Mouse (Mus musculus) adrenal gland, postnatal 14 days (tissue): Measurements from ENCODE around the gene Gucy2g. TPM values are rescaled to one million over a fixed set of nuclear protein-coding genes. Genes with fewer than 3 reads are reported as not detected.

Experiments
- DNase-seq: peaks from one replicate; pipeline ENCODE4 v3.0.0; 2021; ENCODE audit warnings: mixed read lengths
- total RNA-seq: library from RNA; stranded (reverse); gene quantifications from 2 replicates; pipeline ENCODE4 v1.2.3, GENCODE M21; 2021

Gucy2g gene
- total RNA-seq, 1 experiment from 2014 or later = not detected

DNA sequence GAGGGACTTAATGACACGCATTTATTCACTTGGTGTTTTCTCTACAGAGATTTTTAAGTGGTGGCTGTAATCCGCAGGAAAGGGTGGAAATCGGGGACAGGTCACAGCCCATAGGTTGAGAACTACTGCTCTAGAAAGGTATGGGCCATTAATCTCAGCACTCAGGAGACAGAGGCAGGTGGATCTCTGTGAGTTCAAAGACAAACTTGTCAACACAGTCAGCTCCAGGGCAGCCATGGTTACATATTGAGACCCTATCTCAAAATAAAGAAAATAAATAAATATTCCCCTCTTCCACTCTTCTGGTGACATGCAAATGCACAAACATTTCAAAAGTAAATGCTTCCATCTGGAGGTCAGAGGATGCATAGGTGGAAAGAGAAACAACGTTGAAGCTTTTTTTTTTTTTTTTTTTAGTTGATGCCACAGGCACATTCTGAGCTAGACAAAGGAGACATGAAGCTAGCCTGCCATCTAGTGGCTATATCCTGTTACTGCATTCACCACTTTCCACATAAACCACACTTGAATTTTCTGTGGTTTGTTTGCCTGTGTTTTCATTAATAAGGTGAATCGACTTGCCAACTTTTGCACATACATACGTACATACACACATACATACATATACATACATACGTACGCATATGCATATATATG, 34.4 kb downstream of the Gucy2g start:
- DNase-seq = peak; percentile 65

GRCm38 (mm10) chr19:55198303-55198702, 42.7 kb downstream of the Gucy2g start:
- peak; percentile 83 for DNase-seq

DNA sequence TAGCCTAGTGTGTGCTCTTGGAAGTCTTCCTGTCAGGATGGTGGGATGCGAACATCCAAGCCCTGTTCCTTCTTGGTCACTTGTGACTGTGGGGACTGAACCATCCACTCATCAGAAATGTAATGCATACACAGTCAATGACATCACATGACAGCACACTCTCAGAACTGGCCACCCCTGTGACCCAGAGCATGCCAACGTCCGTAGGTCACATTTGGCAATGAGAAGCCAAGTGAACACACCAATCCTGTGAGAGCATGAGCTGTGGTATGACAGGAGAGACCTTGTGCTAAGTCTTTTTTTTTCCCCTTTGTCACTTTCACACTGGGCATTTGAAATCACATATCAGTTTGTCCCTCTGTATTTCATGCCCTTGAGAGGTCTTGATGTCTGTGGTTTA, 45.5 kb downstream of the Gucy2g start:
- peak; percentile 68 for DNase-seq

GRCm38 (mm10) chr19:55194520-55195170, 46.4 kb downstream of the Gucy2g start:
- peak; percentile 76 for DNase-seq

GRCm38 (mm10) chr19:55193717-55194394, 47.2 kb downstream of the Gucy2g start:
- no peak for DNase-seq

GRCm38 (mm10) chr19:55192254-55192945, 48.6 kb downstream of the Gucy2g start:
- DNase-seq = peak; percentile 60

DNA sequence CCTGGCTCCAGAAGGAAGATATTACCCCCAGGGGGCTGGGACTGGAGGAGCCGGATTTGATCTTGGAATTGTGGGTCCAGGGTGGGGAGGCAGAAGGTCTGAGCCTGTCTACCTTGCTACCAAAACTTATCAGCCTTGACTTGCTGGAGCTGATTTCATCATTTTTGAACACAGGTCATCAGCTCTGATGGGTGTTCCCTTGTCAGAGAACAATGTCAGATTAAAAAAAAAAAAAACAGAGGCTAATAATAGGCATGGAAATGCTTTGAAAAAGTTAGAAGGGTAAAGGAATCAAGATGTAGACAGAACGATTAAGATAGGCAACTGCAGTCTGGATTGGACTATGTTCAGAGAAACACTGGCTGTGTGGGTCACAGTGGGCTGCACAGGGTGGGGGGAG, 49.4 kb downstream of the Gucy2g start:
- DNase-seq = no peak

- no peak for DNase-seq
These were observed 51.0 kb downstream of the Gucy2g start for GRCm38 (mm10) chr19:55190065-55190464.

DNA sequence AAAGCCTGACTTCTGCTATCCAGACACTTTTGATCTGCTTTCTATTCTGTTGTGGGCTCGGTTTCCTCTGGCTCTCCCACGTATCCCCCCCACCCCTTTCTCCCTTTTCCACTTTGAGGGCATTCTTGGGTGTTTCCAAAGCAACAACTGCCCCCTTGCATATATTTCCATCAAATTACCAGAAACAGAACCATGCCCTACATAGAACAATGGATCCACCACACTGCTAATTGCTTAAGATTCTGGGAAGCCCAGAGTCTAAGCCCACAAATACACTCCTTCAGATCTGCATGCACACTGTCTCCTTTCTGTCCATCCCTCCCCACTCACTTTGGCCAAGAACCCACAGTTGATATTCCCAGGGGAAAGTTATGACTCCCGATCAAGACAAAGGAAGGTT, 55.4 kb downstream of the Gucy2g start:
- DNase-seq = no peak

- no peak for DNase-seq
These were observed 56.0 kb downstream of the Gucy2g start for GRCm38 (mm10) chr19:55185074-55185473.

DNA sequence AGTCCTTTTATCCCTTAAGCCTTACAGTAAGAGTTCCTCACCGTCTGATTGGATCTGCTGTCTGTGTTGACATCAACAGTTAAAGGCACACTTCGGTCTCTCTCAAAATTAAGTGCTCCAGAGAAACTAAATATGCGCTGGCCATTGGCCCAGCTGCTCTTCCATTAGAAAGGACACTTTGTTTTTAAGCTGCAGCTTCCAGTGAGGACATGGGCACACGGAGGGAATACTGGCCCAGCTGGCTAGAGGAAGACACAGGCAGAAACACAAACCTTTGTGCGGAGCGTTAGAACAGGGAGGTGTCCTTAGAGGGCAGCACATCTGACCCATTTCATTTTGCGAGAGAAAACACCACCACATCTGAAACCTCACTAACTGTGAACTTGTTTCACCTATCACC, 56.6 kb downstream of the Gucy2g start:
- no peak for DNase-seq

DNA sequence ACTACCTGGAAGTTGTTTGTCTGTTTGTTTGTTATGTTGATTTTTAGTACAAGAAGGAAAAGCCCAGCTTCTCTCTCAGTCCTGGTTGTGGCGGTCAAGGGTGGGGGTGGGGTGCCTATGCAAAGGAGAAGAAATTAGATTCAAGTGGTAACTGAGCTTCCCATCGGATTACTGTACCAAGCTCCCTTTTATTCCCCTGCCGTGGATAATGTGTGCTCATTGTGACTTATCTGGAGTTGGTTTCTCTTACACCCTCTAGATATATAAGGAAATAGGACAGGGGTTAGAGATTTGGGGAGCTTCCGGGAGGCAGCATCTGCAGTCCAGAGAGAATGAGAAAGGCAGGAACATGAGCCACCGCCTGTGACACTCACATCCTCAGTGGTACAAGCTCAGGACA, 60.6 kb downstream of the Gucy2g start, which contains the start of gene Tectb:
Tectb (plus strand) TSS at position 301 of the 400 bp plus-strand sequence.
- no peak for DNase-seq

- DNase-seq = no peak
These were observed 63.9 kb downstream of the Gucy2g start for GRCm38 (mm10) chr19:55177143-55177542.

- no peak for DNase-seq
These were observed 69.5 kb downstream of the Gucy2g start for GRCm38 (mm10) chr19:55171585-55171984.

DNA sequence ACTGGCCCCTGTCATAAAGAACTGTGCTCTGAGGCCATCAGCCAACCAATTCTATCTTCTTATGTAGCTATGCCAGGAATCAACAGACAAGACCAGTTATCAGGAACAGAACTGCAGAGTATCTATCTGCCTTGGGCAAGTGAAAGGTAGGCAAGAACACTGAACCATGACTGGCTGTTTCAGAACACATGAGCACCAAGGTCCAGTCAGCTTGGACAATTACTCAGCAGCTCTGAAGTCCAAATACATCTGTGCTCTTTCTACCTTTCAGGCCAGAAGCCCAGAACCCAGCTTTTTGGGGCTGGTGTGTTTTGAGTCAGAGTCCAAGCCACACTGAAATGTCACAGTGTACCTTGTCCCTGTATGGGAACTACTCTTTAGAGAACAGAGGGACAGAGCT, 70.6 kb downstream of the Gucy2g start:
- DNase-seq = no peak

- peak; percentile 30 for DNase-seq
These were observed 71.8 kb downstream of the Gucy2g start for GRCm38 (mm10) chr19:55169236-55169729.

DNA sequence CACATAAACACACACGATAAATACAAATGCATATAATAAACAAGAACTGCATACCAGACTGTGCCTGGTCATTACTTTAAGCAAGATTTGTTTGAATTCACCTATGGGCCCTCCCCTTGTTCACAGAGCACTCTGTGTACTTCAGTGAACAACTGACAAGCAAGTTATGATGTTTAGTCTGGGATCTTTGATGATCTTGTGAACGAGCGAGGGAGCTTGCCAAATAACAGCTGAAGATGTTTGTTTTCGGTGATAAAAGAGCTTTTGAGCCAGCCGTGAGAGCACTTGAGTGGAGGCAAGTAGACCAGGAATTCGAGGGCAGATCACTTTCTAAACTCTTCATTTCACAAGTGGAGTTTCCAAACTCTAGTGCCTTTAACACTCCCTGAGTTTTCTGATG, 72.7 kb downstream of the Gucy2g start:
- no peak for DNase-seq

- DNase-seq = no peak
These were observed 73.3 kb downstream of the Gucy2g start for GRCm38 (mm10) chr19:55167741-55168140.

DNA sequence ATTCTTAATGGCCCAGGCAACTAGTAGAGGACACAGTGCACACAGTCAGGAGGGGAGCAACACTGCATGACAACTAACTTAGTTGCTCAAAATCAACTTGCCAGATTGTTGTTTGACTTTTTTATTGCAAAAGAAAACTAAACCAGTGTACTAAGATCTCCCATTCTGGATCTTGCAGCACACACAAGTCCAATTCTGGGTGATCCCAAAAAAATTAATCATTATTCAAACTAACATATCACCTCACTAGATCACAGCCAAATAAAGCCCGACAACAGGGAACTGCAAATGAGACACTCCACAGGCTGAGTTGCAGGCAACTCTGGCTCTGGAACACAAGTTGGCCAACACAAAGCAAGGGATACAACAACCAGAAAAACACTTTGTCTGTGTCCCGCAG, 74.3 kb downstream of the Gucy2g start:
- DNase-seq = no peak

DNA sequence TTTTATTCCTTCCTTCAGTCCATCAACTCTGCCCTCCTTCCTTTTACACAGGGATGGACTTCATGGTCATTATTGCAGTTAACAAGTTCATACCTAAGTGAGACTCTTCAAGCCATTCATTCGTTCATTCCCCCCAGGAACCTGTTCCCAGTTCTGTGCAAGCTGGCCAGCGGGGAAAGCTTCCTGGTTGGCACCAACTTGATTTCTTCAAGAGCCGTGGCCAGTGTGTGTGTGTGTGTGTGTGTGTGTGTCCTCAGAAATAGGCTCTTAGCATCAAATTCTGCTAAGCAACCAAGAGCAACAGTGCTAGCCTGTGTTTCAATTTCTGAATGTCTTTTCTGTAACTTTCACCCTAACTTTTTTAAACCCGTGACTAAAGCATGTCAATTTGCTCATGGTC, 75.1 kb downstream of the Gucy2g start:
- DNase-seq = peak; percentile 28

GRCm38 (mm10) chr19:55165183-55165865, 75.7 kb downstream of the Gucy2g start:
- DNase-seq = peak; percentile 54

GRCm38 (mm10) chr19:55164162-55164561, 76.9 kb downstream of the Gucy2g start:
- DNase-seq = no peak
